Mouse (Mus musculus) brown adipose tissue, adult 24 weeks (tissue): Measurements from ENCODE around the gene Rhobtb3. TPM values are rescaled to one million over a fixed set of nuclear protein-coding genes. Genes with fewer than 3 reads are reported as not detected.
"Not testable (repeated sequence)": the region's sequence is repeated elsewhere in the genome, so short reads cannot be mapped to it uniquely, and the experiment has no call there.

Experiments
- H3K27ac ChIP-seq: fragments of 200-500 bp; replicated peaks from 2 replicates; pipeline ENCODE4 v1.5.1; 2012; ENCODE audit warnings: low read depth, mild to moderate bottlenecking, low read length
- H3K4me1 ChIP-seq: fragments of 200-500 bp; 2 replicates; pipeline ENCODE4 v1.6.1; 2012; ENCODE audit warnings: low read length, mixed read lengths; ENCODE audit not compliant: control insufficient read depth, insufficient read depth, insufficient read length
- H3K4me3 ChIP-seq: fragments of 200-500 bp; 2 replicates; pipeline ENCODE4 v1.5.1; 2012; ENCODE audit warnings: low read depth, mild to moderate bottlenecking, low read length, moderate library complexity; ENCODE audit not compliant: insufficient read depth
- polyA plus RNA-seq: library from polyadenylated mRNA; stranded (reverse); fragments of >200 nt; gene quantifications from 2 replicates; pipeline ENCODE4 v1.2.4, GENCODE M21; 2012; ENCODE audit not compliant: missing spikeins, insufficient read depth, insufficient read length

Gene Rhobtb3
- polyA plus RNA-seq, 1 experiment: 6.9 TPM

DNA sequence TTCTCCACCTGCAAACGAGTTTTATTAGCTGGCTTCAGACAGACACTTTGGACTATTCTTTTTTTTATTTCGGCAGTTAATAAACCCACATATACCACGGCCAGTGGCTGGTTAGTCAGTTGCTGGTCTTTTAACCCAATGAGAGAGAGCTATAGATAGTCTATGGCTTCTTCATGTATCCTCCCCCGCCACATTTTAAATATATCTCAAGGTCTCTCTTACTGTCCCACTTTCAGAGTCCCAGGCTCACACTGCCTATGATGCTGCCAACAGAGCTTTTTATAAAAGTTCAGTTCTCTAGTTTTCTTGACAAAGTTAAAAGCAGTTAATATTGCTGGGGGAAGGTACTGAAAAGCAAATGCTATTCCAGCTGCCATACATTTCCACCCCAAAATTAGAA lies 51.9 kb downstream of the Rhobtb3 start:
- Histone ChIP-seq H3K27ac (no peak overlapping the region), H3K4me3 (no peak overlapping the region), H3K4me1 (peaks cover 4% of the 10 kb centered on the region; the same call in 1 of the 2 replicates)

DNA sequence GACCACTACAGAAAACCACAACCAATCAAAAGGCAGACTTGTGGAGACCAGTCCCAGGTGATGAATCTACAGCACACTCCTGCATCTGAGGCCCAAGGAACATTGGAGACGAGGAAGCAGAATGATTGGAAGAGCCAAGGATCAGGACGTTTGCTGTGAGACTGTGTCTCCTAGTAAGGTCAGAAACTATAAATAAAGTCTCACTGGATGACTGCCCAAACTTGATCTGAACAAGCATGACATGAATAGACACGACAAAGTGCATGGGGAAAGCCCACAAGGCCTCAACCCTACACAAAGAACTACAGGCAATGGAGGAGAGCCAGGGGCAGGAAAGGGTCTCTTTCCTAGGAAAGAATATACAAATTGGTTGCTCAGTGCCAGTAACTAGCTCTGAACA lies 59.9 kb downstream of the Rhobtb3 start:
- no peak overlapping the region for H3K4me3 ChIP-seq
- H3K4me1 ChIP-seq: no peaks in the 10 kb centered on the region
- no peak overlapping the region for H3K27ac ChIP-seq

DNA sequence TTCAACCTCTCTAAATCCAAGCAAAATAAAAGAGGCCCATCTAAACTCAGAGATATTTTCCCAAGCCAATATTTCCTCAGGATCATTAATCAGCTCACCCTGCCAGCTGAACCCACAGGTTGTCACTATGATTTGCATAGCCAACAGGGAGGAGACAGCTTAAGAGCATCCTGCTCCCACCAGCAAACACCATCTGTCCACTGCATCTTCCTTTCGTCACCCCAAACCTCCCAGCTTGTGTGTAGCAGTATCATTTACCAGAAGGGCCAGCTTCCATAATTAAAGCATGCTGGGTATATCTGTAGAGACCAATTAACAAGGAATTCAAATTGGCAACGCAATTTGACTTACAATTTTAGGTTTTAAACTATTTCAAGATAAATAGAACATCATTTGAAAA lies 63.2 kb downstream of the Rhobtb3 start:
- H3K4me3 ChIP-seq: no peak overlapping the region
- H3K27ac ChIP-seq: no peak overlapping the region
- no peaks in the 10 kb centered on the region for H3K4me1 ChIP-seq

DNA sequence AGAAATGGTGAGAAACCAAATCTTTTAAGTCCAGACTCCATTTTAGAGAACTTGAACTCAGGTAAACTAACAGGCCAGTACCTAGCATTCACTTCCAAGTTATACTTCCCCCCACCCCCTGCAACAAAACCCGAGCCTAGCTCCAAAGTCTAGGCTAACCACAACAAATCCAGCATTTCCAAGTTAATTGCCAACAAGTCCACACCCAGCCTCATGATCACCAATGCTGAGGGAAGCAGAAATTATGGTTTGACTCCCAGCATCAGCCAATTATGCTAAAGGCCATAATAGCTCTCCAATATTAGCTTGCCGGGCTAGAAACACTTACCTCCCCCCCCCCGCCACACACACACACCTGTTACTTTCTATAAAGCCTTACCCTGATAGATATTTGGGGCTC lies 64.0 kb downstream of the Rhobtb3 start:
- H3K4me1 ChIP-seq: no peaks in the 10 kb centered on the region
- no peak overlapping the region for H3K27ac ChIP-seq
- no peak overlapping the region for H3K4me3 ChIP-seq

DNA sequence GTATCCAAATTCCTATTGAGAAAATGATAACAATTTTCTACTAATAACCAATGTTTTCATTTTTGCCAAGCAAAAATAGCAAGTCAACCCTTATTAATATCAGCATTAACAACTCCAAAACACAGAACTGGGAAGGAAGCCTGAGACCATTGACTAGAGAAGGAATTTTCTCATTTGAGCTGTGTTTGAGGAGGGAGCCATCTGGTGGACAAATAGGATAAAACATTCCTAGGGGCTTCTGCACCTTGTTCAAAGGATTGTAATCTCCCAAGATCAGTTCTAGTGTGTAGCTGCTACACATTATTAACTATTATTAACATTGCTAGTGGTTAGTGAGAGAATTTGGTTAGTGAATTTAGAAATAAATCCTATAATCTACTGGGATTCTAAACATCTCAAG lies 65.8 kb downstream of the Rhobtb3 start:
- no peak overlapping the region for H3K4me3 ChIP-seq
- H3K4me1 ChIP-seq: no peaks in the 10 kb centered on the region
- H3K27ac ChIP-seq: no peak overlapping the region

DNA sequence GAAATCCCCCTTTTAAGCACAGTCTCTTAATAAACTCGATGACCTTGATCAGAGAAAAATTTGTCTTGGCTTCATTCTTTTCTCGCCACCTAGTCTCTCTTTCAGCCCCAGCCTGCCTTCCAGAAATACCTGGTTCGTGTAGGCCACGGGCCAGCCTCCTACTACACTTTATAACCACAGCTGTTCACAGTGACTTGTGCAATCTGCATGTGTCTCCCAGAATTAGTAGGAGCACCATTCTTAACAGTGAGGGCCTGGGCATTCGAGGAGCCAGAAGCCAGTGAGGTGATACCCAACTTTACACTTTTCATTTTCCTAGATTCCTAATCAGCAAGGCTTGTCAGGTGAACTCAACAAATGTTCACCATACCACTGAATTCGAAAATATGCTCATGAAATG lies 67.1 kb downstream of the Rhobtb3 start:
- Histone ChIP-seq H3K4me1 (no peaks in the 10 kb centered on the region), H3K4me3 (no peak overlapping the region), H3K27ac (no peak overlapping the region)

DNA sequence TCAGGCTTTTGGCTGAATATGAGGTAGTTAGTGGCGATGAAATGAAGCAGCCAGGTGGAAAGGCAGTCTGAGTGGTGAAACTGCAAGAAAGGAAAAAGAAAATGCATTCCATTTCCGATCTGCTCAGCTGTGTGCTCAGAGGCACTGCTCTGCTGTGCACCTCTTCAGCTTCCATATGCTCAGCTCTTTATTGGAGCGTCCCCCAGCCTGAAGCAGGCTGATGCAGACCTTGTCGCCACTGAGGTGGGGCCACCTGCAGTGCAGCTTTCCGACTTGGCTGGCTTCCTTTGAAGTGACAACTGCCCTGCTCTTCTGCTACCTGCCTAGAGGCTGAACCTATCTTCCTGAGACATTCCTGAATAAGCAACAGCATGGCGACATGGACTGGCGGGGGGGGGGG lies 67.5 kb downstream of the Rhobtb3 start:
- H3K27ac ChIP-seq, H3K4me3 ChIP-seq, H3K4me1 ChIP-seq: not testable (repeated sequence)

DNA sequence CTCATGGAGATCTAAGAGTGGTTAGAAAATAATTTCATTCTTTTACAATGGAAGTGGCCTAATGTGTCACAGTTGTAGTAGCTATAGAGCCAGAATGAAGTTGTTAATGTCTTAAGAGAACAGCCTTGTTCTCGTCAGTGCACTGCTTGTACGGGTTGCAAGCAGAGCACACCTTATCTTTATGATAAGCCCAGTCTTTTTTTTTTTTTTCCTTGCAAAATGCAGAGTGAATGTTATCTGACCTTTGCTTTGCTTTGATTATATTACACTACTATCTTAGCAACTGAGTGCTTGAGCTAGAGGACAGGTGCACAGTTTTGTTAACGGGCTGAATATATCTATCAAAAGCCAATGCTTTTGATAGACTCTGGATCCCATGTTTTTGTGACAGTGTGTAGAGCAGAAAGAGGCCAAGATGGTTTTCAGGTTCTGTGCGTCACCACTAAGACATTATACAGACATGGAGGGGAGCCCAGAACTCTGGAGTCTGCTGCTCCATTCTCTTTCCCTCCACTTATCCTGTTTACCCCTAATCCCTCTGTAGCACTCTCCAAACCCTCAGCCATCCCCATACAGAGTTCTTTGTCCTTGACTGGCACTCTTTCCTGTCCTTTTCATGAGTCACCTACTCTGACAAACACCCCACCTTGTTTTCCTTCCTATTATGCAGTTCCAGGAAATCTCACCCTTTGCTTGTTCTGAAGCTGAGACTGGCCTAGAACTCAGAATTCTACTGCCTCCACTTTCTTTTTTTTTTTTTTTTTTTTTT lies 68.9 kb downstream of the Rhobtb3 start:
- H3K27ac ChIP-seq: no peak overlapping the region
- no peak overlapping the region for H3K4me3 ChIP-seq
- no peaks in the 10 kb centered on the region for H3K4me1 ChIP-seq

DNA sequence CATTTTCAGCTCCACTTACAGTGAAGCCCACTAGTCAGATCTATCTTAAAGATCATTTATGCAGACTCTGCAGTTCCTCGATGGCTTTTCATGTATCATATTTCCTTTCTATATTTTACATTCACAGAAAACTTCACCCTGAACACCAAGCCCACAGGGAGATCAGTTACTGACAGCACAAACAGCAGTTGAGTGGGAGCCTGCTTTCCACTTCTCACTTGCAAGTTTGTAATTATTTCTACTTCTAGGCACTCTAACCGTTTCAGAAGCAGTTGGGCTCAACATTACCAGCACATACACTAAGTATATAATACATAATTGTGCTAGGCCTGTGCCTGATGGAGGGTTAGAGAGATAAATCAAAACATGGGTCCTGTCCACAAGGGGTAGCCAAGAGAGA lies 75.8 kb downstream of the Rhobtb3 start:
- no peaks in the 10 kb centered on the region for H3K4me1 ChIP-seq
- H3K4me3 ChIP-seq: no peak overlapping the region
- H3K27ac ChIP-seq: no peak overlapping the region

DNA sequence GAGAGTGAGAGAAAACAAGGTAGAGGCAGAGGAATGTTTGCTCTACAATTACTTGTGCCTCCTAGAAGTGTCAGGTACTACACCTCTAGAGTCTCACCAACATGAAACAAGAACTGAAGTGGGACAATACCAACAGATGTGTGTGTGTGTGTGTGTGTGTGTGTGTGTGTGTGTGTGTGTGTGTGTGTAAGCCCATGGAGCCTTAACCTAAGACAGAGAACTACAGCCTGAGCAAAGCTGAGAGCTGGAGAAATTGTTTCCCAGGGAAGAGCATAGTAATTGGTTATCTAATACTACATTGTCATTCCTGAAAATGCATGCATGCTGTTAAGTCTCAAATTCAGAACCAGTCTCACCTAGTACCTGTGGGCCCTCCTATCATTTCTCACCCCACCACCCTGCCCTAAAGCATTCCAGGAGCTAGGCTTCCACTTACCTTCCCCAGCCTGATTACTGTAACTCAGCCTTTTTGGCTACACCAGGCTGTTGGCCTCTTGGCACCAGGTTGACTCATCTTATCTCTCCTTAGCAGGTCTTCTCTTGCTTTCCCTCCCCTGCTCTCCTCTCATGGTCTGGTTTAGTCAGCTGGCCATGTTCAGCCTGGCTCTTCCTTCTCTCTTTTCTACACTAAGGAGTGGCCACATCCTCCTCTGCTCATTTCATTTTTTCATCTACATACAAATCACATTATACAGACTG lies 78.1 kb downstream of the Rhobtb3 start:
- H3K27ac ChIP-seq: no peak overlapping the region
- H3K4me1 ChIP-seq: no peaks in the 10 kb centered on the region
- H3K4me3 ChIP-seq: no peak overlapping the region

DNA sequence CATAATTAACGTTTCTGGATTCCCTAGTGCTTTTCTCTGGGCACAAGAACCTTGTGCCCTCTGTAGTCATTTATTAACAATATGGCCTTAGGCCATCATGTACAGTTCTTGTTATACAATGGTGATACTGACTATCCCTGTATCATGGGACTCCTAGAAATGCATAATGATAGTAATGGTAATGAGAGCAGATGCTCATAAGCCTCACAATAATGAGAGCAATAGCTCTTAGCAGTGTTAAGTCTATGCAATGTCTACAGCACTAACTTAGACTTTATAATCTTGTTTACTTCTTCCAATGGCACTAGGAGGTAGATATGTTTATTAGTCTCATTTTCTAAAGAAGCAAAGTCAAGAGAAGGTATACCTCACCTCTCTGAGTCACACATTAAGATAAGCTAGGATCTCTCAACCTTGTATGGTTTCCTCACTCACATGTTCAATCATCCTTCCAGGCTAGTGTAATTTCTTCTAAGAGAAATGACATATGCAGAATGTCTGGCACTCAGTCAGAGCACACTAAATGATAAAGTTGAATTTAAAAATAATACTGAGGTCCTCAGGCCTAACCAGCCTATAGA lies 84.4 kb downstream of the Rhobtb3 start:
- Histone ChIP-seq H3K4me3 (no peak overlapping the region), H3K4me1 (no peaks in the 10 kb centered on the region), H3K27ac (no peak overlapping the region)

DNA sequence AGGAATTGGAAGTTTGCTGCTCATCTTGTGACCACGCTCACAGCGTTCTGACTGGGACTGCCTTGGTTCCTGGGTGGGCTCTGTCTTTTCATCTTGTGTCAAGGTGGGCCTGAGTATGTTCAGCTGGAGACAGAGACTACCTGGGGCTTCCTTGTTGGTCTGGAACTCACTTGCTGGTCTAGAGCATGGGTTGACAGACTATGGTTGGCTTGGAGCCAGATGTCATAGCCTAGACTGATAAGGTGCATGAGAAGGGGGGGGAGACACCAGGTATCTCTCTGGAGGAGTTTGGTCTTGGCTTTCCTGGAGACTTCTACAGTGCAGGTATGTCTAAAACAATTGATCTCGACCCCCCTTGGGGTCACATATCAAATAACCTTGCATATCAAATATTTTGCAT lies 90.6 kb downstream of the Rhobtb3 start:
- H3K4me1 ChIP-seq: no peaks in the 10 kb centered on the region
- no peak overlapping the region for H3K27ac ChIP-seq
- H3K4me3 ChIP-seq: no peak overlapping the region

DNA sequence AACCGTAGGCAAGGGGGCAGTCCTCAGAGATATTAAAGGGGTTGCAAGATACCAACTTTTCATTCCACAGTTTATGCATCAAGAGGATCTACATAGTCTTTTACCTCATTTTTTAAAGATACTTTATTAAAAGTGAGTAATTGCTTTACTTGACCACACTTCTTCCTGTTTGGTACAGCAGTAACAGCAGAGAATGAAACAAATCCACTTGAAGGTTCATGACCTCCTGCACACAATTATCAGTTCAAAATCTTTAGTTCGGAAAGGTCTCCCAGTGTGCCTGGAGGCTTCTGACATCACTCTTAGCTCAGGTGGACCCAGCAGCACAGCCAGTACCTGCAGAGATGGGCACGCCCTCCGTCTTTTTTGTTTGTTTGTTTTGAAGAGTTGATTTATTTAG lies 91.7 kb downstream of the Rhobtb3 start:
- Histone ChIP-seq H3K4me1 (no peaks in the 10 kb centered on the region), H3K4me3 (no peak overlapping the region), H3K27ac (no peak overlapping the region)

DNA sequence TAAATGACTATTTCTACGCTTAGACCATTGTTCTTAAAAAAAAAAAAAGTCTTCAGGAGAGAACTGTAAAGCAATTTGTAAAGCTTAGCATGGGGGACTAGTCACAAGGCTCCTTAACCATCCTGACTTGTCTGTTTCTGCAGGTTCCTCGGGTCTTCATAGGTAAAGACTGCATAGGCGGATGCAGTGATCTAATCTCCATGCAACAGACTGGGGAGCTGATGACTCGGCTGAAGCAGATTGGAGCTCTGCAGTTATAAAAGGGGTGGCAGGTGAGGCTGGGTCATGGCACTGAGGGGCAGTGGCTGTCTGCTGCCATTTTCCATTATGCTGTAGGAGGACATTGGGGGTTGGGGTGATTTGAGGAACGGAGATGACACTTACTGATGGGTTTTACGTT lies 96.7 kb downstream of the Rhobtb3 start:
- Histone ChIP-seq H3K27ac (no peak overlapping the region), H3K4me3 (no peak overlapping the region), H3K4me1 (peaks cover 10% of the 10 kb centered on the region; the same call in 1 of the 2 replicates)

DNA sequence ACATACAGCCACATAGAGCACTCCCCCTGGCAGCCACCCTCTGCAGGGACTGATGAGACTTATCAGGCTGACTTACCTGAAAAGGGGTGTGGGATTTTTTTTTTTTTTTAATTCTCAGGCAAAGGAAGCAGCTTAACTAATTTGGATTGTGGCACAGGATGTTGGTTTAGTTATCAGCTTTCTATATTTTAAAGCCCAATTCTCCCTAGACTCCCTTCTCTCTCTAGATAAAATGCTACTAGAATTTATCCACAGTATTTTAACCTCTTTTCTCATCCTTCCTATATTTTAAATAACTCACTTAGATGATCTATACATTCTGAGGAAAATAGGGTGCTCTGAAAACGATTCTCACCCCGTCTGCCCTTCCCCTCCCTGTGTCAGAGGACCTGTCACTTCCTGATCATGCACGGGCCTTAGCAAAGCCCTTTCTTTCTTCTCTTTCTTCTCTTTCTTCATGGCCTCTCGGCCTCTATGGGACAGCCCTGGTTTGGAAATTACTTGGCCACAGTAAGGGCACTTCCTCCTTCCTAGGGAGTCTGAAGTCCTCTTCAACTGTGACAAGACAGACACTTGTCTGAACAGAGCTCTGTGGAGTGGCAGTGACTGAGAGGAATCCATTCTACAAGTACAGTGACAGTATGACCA lies 98.1 kb downstream of the Rhobtb3 start:
- H3K27ac ChIP-seq: no peak overlapping the region
- no peak overlapping the region for H3K4me3 ChIP-seq
- H3K4me1 ChIP-seq: peaks cover 19% of the 10 kb centered on the region
